Mouse (Mus musculus) CD4-positive helper T cell, adult 2 months (primary cell): ENCODE measurements at regions not wholly inside any gene's neighbourhood (a gene's known extent, or its start where the extent isn't known, plus 50 kb on each side); places are given as distances from the start of the nearest gene placed in this dataset.

Experiments used
- DNase-seq: peaks from one replicate; pipeline ENCODE4 v3.0.0-alpha.2; 2012; ENCODE audit warnings: low read depth, missing footprints, low spot score

GRCm38 (mm10) chr3:153776738-153777137 lies 51.8 kb upstream of the St6galnac3 start:
- DNase-seq = no peak

GRCm38 (mm10) chr3:153778386-153778785 lies 53.4 kb upstream of the St6galnac3 start:
- no peak for DNase-seq

- DNase-seq = peak; percentile 11
Measured at GRCm38 (mm10) chr3:153782467-153782866, 57.5 kb upstream of the St6galnac3 start.

GRCm38 (mm10) chr3:153783294-153783741 lies 58.3 kb upstream of the St6galnac3 start:
- DNase-seq = no peak

GRCm38 (mm10) chr3:153783928-153784570 lies 59.1 kb upstream of the St6galnac3 start:
- no peak for DNase-seq

- no peak for DNase-seq
Measured at GRCm38 (mm10) chr3:153790455-153790856, 53.6 kb upstream of the Asb17 start.

- no peak for DNase-seq
Measured at GRCm38 (mm10) chr3:153790883-153791609, 53.0 kb upstream of the Asb17 start.

- no peak for DNase-seq
Measured at GRCm38 (mm10) chr3:153791610-153792363, 52.2 kb upstream of the Asb17 start.

- DNase-seq = no peak
Measured at GRCm38 (mm10) chr3:153792364-153792703, 51.7 kb upstream of the Asb17 start.
